Mouse (Mus musculus): ENCODE data around the gene Gm33543.

Gene Gm33543

DNA sequence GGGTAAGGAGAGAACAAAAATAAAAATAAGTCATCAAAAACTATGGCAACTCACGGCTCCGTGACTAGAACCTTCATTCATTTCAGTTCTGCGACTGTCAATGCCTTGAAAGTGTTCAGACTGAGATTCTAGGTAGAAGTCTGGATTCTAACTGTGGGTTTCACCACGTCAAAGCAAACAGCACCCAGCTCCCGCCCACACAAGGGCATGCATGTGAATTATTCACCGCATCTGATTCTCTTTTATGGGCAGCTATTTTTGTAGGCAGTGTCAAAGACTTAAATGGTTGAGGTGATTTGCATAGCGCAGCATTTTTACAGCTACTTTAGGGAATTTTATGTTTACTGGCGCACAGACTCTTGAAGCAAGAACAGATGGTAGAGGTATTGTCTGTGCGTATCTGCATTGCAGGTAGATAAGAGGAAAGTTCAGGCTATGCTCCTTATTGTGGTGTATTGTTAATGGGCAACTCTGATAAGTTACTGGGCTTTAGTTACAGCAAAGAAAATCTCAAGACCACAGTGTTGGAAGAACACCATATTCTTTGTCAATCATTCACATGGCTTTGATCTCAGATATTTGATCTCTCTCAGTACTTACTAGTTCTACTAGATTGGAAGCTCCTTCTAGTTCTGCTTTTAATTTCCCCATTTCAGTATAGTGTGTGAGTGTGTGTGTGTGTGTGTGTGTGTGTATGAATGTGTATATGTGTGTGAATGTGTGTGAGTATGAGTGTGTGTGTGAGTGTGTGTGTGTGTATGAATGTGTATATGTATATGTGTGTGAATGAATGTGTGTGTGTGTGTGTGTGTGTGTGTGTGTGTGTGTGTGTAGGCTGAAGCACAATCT, at the start of gene Gm33543:
Gm33543 (minus strand) TSS at position 142 of the 849 bp plus-strand sequence.
- DNase-seq (ENCODE audit: low spot score in 2 of 2): no peak

DNA sequence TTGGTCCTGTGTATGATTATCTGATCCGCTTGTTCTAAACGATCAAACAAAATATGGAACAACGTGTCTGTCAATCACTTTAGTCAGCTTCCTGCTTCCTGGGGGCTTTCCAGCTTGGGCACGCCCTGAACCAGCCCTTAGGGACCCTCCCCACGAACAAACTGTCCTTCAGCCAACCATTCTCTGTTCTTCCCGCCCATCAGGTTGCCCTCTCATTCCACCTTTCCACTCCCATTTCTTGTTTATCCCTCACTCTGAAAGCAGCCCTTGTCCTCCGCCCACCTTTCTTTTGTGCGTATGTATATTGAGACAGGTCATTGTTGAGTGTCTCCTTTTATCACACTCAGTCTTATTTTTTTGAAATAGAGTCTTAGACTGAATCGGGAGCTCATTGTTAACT, 49.4 kb upstream of the Gm33543 start:
- DNase-seq (ENCODE audit: low spot score in 2 of 2): no peak

DNA sequence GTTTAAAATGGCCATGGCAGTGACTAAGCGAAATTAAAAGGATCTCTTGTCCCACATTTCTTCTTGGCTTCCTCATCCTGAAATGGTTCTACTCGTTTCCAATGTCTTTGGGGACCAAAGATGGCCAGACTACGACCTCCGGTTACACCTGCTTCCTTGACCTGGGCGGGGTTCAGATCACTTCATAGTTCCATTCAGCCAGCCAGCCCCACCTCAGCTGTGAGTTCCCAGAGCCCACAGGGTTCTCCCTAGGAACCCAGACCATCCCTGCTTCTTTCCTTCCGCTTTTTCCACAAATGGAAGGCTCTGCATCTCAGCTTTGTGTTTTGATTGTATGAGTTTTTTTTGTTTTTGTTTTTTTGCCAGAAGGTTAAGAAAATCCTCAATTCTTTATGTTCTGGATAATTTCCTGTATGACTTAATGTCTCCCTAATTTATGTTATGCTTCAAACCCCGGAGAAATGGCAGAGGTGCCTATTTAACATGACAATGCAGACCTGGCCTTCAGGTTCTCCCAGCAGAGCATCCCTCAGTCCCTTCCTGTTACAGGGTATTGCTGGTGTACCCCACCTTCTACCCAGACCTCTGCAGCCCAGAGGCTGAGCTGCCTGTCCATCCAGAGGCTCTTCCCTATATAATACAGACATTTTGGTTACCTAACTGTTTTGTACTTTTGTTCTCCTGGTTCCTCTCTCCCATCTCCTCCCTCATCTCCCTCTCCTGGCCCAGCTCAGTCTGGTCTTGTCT, 48.7 kb upstream of the Gm33543 start:
- no peak for DNase-seq (ENCODE audit: low spot score in 2 of 2)

DNA sequence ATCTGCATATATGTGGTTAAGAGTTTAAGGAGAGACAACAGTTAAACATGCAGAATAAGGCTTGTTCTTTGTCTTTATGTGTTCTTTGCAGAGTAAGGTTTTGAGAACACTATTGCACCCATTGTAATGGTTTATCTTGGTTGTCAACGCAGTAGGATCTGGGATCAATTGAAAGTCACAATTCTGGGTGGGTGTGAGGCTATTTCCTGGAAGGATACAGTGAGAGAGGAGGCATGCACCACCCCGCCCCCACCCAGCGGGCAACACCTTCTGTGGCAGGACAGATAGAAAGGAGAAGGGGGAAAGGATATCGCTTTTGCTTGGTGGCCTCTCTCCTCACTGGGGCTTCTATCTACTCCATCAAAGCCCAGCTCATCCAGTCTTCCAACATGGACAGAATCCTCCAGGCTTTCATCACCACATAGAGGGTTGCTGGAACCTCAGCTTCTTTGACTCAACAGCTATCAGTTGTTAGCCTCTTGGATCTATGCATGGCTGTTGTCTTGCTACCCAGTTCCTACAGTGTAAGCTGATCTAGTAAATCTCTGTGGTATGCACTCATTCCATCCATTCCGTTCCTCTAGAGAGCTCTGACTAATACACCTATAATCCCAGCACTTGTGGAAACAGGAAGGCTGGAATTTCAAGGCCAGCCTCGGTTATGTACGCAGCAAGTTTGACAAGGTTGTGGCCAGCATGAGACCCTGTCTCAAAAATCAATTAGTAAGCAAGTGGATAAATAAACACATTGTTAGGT, 41.2 kb upstream of the Gm33543 start:
- DNase-seq (ENCODE audit: low spot score in 2 of 2): no peak

DNA sequence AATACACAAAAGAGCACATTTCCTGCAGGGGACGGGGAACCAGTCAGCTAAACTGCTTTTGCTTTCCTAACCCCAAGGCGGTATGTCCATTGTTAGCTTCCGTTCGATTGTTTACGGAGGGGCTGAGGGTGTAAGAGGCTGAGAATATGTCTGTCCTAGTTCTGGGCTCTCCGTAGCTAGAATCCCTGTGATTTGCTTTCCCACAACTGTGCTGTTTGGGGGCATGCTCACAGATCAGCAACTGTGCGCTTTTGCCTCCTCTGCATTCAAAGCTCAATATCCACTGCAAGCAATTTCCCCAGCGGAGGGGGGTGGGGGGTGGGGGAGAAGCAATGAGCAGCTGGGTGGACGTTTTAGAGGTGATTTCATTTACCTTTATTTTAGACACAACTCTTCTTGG, 39.3 kb upstream of the Gm33543 start:
- DNase-seq (ENCODE audit: low spot score in 2 of 2): no peak

DNA sequence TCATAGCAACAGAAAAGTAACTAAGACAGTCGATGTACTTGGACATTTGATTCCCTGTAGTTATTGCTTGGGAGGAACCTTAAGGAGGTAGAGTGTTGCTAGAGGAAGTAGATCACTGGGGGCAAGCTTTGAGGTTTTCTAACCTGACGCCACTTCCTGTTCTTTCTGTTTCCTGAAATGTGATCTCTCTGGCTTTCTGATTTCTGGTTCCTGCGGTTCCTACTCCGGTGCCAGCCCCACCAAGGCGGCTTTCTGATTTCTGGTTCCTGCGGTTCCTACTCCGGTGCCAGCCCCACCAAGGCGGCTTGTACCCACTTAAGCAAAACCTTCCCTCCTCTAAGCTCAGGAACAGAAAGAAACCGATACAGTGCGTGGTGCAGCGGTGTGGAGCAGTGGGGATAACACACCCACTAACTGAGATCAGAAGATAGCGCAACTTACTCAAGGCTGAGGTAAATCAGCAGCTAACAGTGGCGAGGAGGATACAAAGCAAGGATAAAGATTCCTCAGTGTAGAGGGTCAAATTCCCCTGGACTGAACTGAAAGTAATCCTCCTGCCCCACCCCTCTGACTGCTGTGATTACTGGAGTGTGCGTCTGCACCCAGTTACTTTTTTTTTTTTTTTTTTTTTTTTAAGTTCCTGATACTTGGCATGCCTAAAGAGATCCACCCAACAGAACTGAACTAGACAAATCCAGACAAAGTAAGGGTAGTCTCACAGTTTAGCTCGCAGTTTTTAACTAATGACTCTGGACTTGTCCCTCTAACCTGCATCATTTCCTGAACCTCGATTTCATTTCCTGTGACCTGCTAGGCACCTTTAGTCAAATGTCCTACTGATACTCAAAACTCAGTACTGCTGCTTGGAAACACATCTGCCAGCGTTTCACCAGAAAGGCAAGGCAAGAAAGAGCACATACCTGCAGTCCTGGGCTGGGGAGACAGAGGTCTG, 37.5 kb upstream of the Gm33543 start:
- no peak for DNase-seq (ENCODE audit: low spot score in 2 of 2)

DNA sequence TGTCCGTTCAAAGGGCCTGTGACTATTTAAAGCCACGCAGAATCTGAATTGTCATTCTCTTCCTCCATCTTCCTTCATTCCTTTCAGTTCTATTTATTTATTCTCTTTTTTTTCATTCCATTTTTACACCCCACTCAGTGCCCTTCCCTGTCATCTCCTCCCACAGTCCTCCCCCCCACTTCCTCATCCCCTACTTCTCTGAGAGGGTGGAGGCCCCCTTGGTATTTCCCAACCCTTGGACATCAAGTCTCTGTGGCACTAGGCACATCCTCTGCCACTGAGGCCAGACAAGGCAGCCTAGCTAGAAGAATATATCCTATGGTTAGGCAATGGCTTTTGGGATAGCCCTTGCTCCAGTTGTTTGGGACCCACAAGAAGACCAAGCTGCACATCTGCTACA, 28.1 kb upstream of the Gm33543 start:
- DNase-seq (ENCODE audit: low spot score in 2 of 2): no peak

DNA sequence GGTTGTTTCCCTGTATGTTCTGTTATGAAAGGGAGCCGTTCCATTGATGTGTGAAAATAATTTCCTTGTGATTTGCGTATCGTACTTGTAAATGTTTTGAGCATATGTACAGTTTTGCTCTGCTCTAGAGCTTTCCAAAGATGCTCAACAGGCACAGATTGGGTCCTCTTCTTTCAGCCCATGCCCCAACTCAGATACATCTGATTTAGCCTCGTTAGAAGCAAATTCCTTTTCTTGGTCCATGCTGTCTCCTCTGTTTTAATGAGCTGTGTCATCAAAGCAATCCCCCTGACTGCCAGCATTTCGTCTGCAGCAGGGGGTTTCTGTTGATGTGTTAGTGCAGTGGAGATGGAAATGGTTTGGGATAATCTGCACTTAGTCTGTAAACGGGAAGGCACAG, 25.6 kb upstream of the Gm33543 start:
- no peak for DNase-seq (ENCODE audit: low spot score in 2 of 2)

DNA sequence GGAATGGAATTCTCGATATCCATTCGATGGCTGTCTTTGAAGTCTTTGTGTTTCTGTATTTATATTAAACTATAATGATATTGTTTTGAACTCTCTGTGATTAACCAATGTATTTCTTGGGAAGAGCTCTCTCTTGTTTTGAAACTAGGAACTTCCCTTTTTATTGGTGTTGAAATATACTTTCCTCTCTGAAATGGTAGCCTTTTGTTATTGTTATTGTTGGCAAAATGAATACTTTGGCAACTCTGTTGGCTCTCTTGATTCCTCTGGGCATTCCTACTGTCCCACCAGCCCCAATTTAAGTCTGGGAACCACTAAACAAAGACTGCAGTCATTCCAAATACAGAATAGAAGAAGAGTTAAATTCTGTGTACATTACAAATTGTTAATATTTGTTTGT, 24.9 kb upstream of the Gm33543 start:
- no peak for DNase-seq (ENCODE audit: low spot score in 2 of 2)

DNA sequence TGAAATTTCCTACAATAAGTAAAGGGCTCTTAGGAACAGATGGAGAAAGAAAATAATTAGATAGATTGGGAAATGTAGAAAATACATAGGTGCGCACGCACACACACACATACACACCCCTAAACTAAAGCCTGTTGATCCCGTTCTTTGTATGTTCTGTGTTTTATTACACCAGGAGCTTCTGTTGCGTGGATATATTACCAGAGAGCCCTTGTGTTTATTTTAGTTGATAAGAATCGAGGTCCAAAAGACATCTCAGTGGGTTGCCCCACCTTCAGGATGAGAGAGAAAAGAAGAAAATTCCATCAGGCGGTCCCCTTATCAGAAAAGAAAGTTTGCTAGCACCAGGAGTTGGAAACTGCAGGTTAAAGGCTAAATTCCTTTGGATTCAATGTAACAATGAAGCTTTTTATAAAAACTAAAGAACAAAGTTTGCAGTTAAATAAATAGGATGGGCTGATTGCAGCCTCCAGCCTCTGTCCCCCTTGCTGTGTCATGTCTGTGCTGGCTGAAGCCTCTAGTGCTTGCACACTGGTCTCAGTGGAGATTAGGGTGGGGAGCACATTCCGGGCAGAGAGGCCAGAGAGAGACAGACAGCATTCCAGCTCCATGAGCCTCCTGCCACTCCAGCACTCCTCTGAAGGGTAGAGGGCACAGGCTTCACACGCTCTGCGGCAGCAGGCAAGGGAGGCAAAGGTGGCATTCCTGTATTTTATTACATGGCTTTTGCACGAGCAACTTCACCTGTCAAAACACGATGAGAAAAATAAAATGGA, 21.8 kb upstream of the Gm33543 start:
- DNase-seq (ENCODE audit: low spot score in 2 of 2): peak; percentile 3 to 28

DNA sequence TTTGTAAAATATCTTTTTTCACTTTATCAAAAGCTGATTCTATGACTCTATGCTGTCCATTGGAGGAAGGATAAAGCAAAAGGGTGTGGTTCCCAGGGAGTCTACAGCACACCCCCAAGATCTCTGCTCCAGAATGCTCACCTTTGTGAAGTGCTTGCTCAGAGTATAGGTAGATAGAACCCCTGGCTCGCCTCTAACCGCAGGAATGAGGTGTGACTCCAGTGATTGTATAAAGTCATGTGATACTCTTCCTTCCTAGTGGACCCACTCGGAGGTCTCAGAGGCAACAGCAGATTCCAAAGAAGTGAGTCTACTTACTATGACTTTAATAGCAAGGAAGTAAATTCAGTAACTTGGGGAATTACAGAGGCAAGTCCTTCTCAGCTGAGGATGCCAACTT, 19.9 kb upstream of the Gm33543 start:
- DNase-seq (ENCODE audit: low spot score in 2 of 2): no peak

DNA sequence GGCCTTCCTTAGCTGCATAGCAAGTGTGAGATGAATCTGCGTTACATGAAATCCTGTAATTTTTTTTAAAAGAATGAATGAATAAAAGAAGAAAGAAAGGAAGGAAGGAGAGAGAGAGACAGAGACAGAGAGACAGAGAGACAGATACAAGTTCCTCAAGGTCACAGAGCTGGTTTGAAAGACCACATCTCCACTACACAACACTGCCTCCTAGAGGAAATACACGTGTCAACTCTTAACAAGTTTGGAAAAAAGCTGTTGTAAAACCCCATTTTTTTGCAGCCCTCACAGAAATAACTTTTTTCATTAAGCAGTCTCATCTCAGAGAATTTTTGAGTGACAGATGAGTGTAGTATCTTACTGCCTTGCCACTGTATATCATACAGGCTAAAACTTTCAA, 15.4 kb upstream of the Gm33543 start:
- no peak for DNase-seq (ENCODE audit: low spot score in 2 of 2)

DNA sequence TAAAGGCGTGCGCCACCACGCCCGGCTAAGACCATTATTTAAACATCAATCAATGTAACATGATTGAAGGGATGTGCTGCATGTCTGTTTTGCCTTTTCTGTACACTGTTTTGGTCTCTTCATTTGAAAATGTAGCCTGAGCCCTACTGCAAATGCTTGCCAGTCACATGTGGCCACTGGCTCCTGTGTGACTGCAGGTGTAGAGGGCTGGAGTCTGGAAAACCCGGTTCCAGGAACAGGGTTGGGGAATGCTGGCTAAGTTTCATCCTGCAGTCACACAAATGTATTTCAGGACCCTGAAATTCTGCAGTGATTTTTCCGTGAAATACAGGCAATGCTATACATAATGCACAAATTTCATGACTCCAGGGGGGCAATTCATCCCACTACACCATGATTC, 12.7 kb upstream of the Gm33543 start:
- DNase-seq (ENCODE audit: low spot score in 2 of 2): no peak

DNA sequence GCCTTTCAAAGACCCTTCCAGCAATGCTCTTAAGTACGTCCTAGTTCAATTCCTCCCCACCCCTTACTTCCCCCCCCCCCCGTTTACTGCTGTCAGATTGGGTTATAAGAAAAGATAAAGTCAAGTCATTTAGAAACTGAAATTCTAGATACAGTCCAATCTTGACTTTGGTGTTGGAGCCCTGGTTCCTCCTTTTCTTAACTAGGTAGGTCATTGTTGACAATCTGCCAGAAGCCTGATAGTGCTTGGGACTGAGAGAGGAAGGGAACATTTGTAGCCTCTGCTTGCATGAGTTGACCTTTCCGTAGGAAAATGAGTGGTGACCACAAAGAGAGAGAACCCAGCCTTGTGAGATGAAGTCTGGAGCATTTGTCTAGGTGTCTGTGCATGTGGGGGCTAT, 7.8 kb upstream of the Gm33543 start:
- DNase-seq (ENCODE audit: low spot score in 2 of 2): no peak

DNA sequence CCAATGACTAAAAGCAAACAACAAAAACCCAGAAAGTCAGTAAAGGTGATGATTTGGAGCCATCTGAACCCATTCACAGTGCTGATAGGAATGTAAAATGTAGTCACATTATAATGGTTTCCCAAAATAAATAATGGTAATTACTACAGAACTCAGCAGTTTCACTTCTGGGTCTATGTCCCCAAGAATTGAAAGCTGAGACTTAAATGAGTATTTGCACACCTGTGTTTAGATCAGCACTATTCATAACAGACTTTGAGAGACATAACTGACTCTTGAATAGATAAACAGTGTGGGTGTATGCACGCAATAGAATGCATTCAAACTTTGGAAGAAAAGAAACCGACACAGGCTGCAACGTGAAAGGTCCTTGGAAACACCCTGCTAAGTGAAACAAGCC, 4.0 kb upstream of the Gm33543 start:
- no peak for DNase-seq (ENCODE audit: low spot score in 2 of 2)

DNA sequence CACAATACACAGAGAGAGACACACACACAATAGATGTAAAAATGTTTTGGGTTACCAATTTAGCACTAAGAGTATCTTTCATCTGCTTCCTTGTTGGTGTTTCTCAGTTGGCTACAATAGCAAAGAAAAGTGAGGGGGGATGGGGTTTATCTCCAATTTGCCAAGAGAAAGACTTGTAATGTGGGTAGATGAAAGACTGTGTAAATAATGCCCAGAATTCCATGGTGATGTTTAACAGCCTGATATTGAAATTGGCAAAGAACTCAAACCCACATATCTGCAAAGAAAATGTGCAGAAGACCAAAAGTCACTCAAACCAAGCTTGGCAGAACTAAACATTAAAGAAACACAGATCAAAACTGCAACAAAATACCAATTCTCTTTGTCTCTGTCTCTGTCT, 3.6 kb upstream of the Gm33543 start:
- no peak for DNase-seq (ENCODE audit: low spot score in 2 of 2)

DNA sequence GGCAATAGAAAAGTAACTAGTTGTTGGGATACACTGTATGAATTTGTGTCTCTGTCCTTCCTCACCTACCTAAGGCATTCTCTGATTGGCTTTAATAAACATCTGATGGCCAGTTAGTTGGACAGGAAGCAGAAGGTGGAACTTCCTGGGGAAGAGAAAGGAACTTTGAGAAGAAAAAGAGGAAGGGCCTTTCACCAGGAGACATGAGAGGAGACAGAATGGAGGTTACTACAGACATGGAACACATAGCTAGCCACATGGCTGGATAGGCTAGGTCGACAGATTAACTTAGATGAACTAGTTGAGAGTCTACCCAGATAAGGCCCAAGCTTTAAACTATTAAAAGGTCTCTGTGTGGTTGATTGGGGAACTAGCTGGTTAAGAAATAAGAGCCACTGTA, 1.1 kb upstream of the Gm33543 start:
- no peak for DNase-seq (ENCODE audit: low spot score in 2 of 2)

DNA sequence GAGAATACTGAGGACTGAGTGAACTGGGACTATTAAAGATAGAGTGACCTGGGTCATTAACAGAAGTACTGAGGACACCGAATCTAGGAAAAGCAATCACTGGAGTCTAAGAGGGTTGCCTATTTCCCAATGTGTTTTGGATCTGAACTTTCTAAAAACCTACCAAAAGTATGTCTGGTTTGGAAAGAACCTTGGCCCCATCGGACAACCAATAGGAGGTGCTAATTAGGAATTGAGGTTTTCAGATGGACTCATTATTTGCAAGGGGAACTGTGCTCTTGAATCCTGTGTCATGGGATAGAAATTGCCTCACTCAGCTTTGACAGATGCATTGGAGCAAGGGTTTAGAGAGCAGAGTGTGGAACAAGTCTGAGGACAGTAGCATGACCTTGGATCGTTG, 1.5 kb downstream of the Gm33543 start:
- DNase-seq (ENCODE audit: low spot score in 2 of 2): no peak

DNA sequence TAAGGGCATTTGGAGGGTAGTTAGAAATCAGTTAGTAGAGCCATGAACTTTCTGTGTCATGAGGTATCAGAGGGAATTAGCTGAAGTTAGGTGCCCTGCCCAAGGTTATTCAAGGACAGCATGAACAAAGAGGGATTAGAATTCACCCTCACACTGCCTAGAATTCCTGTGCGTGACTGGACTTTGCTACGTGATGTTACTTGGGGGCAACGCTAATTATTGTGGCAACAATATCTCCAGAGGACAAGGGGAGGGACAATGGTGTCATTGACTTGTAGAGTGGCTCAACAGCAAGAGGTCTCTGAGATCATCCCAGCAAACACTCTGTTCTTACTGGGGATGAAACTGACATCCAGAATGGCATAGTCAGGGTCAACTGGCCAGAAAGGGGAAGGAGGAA, 2.9 kb downstream of the Gm33543 start:
- no peak for DNase-seq (ENCODE audit: low spot score in 2 of 2)

DNA sequence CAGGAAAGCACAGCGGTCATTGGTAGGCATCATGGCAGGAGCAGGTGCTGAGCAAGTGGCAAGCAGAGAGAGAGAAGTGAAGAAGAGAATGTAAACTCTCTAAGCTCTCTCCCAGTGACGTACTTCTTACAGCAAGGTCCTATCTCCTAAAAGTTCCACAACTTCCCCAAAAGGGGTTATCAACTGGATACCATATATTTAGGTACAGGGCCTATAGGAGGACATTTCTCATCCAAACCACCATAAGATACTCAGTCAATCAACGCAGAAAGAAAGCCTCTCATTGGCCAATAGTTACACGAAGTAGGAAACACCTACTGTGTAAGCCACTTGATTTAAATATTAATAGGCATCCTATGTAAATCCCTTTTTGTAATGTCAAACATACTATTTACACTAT, 3.7 kb downstream of the Gm33543 start:
- DNase-seq (ENCODE audit: low spot score in 2 of 2): no peak
